Mouse (Mus musculus): ENCODE data around the gene Lrch2.
"Not testable (repeated sequence)": the region's sequence is repeated elsewhere in the genome, so short reads cannot be mapped to it uniquely, and the experiment has no call there.

Lrch2 gene

DNA sequence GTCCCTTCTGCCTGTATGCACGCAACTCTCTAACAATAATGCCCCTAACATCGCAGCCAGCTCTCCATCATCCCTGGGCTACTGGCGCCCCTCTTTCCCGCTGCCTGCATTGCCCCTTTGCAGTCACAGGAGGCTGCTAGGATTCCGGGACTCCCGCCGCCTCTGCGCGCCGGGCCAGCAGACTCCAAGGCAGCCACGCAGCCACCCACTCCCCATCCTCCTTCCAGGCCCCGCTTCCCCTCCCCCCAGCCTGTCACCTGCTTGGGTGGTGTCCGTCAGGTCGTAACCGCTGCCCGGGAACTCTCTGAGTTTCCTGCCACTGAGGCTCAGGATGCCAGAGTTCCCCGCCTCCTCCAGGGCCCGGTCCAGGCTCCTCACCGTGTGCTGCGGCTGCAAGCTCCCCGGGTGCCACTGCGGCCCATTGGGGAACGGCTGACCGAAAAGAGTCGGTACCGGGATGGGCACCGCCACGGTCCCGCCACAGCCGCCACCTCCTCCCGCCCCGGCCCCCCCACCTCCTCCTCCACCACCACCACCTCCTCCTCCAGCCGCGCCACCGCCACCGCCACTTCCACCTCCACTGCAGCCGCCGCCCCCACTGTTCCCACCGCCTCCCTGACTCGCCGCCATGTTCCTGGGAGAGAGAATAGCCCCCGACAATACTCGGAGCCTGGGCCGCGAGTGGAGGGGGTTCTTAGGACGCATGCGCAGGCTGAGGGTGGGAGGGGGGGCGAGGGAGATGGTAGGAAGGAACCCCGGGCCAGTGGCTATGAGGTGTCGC lies at the start of gene Lrch2:
Gene Lrch2 (minus strand): TSS at position 661 of the 781 bp plus-strand sequence.
- no peak for DNase-seq (ENCODE audit: low read depth, low spot score)

DNA sequence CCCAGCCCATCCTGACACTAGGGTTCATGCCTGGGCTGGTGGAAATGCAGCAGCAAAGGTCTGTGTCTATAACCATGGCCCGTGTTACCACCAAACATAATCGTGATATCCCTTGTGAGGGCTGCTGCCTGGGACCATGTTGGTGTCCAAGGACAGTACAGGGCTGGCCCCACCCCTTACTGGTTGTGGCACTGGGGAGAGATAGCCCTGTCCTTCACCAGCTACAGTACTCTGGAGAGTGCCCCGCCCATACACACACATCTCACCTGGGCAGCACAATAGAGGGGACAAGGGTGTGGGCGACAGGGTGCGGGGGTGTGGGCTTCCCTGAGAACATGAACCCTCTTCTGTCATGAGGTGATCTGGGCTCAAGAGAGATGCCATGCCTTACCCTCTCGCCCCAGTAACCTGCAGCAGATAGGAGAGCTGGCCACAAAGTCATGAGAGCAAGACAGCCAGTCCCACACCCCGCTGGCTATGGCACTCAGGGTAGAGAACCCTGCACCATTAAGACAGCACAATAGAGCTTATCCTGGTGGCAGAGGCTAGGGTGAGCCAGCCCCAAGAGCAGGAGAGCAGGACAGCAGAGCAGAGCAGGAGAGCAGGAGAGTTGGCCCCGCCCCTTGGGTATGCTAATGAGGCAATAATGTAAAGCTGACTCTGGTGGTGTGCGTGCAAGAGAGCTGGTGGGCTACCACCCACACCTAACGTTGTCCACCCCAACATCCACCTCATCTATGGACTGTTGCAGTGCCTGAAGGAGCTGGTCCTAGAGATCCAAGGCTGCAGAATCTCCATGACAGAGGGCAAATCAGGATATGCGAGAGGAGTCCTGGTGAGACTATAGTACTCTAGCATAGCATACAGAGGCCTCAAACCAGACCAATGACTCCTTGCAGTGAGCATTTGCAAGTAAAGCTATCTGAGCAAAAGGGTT lies 12.7 kb downstream of the Lrch2 start:
- DNase-seq (ENCODE audit: low read depth, low spot score), result no peak

DNA sequence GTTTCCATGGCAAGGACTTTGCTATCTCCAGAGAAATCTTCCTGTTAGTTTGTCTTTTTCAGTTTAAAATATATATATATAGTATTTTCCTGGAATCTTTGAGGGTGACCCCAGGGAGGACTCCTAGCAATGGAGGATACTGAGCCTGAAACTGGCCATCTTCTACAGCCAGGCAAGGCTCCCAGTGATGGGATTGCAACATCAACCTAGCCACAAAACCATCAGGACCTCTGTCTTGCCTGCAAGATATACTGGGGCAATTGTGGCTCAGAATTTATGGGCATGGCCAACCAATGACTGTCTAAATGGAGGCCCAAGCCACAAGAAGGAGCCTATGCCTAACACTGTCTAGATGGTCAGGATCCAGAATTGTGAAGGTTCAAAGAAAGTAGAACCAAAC lies 15.5 kb downstream of the Lrch2 start:
- DNase-seq (ENCODE audit: low read depth, low spot score), result no peak

DNA sequence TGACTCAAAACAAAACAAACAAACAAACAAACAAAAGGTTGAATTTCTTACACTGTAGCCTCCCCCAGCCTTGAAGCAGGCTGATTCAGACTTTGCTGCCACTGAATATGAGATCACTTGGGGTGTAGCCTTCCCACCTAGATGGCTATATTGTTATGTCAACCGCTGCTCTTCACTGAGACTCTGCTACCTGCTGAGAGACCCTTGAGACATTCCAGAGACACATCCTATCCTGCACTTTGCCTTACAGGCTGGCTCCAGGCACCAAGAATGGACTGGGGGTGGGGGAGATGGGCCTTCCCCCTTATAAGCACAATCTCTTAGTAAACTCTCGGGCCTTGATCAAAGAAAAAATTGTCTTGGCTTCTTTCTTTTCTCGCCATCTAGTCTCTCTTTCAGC lies 16.8 kb downstream of the Lrch2 start:
- DNase-seq (ENCODE audit: low read depth, low spot score), result not testable (repeated sequence)

DNA sequence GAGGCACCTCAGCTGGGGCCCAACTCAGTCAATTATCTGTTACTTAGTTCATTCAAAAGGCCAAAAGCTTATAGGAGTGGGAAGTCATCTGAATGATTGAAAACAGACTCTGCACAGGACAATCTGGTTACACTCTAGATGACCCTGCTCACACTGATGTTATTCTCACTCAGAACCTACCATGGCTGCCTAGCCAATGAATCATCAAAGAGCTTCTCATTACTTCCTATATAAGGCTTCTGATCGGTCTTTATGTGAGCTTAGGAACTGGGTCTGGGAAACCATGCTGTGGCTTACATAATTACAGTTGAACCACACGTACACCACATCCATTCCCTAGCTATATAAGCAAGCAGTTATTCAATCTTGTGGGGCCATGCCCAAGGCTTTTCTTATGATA lies 18.3 kb downstream of the Lrch2 start:
- DNase-seq (ENCODE audit: low read depth, low spot score), result no peak

DNA sequence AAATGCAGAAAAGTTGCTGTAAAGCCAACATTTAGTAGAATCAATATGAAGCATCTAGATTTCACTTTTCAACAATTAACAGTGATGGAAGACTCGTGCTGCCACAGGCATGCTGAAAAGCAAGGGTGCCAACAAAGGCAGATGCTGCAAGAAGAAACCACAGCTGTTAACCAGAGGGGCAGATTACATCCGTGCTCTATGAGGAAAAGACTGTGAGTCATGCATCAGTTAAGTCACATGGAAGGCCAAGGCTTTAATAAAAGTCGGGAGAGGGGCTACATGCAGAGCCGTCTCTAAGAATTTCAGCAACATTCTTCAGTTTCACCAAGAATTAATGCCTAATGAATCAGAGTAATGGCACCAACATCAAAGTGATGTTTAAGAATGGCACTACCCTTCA lies 22.2 kb downstream of the Lrch2 start:
- DNase-seq (ENCODE audit: low read depth, low spot score), result no peak

DNA sequence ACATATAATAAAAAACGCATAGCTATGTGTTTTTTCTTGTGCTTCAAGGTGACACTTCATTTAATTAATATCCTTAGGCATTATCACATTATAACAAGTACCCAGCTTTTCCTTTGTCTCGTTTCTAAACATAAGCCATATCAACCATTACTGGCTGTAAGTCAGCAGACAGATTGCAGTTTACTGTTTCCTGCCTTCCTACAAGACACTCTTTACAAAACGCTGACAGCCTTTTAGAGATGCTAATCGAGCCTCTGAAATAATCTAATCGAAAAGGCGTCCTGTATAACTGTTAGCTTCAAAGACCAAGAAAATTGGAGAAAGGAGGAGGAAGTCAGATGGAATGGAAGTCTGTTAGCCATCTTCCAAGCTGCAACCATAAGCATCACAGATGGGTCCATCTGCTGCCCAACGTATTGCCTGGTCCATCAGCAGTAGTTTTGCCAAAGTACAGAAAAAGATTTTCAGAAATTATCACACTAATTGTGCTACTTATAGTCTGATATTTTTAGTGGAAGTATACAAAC lies 26.2 kb downstream of the Lrch2 start:
- no peak for DNase-seq (ENCODE audit: low read depth, low spot score)

DNA sequence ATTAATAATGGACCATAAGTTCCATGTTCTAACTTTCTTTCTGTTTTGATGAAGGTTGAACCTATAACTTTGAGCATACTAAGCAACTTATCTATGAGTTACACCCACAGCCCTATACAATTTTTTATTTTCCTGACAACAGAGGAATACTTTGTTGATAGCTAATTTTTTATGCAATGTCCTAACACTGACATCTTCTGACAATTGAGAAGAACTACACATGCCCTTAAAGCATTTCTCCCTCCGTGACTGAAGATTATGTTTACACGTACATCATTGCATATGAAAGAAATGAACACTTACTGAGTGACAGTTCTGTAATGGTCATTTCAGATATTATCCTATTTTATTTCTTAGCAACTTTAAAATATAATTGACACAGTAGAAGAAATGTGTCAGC lies 64.3 kb downstream of the Lrch2 start:
- DNase-seq (ENCODE audit: low read depth, low spot score), result no peak

DNA sequence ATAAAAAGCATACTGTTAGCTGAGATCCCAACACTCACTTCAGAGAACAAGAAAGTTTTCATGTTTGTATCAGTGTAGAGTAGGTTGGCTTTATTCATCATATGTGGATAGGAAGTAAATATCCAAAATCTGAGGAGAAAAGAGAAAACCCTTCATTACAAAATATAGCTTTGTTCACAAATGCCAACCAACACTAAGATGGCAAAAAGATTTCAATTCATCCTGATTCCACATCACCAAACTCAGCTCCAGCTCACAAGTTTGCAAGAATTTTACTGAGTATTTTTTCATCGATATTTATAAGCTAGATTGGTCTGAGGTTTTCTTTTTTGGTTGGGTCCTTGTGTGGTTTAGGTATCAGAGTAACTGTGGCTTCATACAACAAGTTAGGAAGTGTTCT lies 100.3 kb downstream of the Lrch2 start, which contains the start of gene Vmn1r239-ps:
Gene Vmn1r239-ps (minus strand): TSS at position 101 of the 400 bp plus-strand sequence.
- not testable (repeated sequence) for DNase-seq (ENCODE audit: low read depth, low spot score)

DNA sequence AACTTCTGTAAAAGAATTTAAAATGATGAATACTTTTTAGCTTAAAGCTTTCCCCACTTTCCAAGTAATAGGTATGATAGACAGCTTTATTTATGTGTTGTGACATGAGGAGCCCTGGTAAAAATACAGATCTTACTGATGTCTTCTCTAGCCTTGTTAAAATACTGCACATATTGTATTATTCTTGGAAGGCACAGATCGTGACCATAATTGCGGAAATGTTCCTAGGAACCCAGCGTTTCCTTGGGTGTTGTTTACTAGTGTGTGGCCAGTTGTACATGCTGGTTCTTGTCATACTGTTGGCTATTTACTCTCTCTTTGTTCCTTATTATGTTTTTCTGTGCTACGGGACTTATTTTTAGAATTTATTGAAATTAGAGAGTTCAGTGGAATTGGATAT lies 110.5 kb downstream of the Lrch2 start:
- DNase-seq (ENCODE audit: low read depth, low spot score), result no peak

DNA sequence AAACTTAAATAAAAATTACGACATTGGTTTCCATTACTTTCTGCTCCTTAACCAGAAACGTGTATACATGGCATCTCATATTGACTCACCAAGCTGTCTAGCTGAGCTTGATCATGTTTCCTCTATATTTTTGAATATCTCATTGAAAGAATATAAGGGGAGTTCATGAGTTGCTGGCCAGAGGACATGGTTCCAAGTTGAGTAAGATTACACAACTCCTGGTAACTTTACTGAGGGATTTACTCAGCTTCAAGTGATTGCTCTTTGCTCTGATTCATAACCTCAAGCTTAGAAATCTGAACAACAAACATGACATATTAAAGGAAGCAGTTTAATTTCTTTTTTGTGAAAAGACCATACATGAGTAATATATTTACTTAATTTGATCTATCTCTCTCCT lies 118.5 kb downstream of the Lrch2 start:
- no peak for DNase-seq (ENCODE audit: low read depth, low spot score)

DNA sequence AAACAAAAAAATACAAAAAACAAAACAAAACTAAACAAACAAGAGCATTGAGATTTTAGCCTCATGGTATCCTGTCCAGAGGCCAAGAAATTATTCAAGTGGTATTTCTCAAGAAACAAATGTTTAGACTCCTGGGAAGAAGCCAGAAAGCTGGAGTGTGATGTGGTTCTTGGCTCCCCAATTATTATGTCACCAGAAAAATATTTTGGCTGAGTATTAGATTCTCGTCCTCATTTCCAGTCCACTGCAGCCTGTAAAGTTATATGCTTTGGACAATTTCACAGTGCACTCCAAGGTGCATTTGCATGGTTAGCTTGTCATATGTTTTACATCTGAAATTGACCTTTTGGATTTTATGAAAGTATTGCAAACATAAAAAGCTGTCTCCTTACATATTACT lies 124.1 kb downstream of the Lrch2 start:
- no peak for DNase-seq (ENCODE audit: low read depth, low spot score)

DNA sequence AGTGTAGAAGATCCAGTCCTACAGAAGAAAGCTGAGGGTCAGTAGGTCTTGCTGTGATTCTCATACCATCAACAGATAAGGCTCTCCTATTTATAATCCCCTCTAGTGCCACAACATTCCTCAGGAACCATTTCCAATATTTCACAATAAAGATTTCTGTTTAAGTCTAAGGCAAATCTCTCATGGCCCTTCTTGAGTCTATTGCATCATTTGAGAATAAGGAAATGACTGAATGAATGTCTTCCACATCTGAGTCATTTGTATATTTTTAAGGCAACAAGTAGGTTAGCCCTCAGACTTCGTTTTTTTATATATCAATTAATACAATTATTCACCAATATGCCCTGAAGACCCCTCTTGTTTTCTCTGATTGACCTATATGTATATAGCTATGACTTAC lies 124.8 kb downstream of the Lrch2 start, which contains the start of gene Il13ra2:
Gene Il13ra2 (minus strand): TSS at position 64 of the 400 bp plus-strand sequence.
- DNase-seq (ENCODE audit: low read depth, low spot score), result no peak
